Mouse (Mus musculus) hindbrain, embryonic 14.5 days (tissue): ENCODE data around the gene Ube2h. TPM values are rescaled to one million over a fixed set of nuclear protein-coding genes. Genes with fewer than 3 reads are reported as not detected.
"Not testable (repeated sequence)": the region's sequence is repeated elsewhere in the genome, so short reads cannot be mapped to it uniquely, and the experiment has no call there.

ENCODE experiments used
- ATAC-seq: fragments of 200-750 bp; cut with Nextera tagmentation; 2 replicates; pipeline ENCODE4 v1.8.0; 2017; ENCODE audit warnings: moderate number of reproducible peaks, mild to moderate bottlenecking, moderate TSS enrichment, moderate library complexity; ENCODE audit not compliant: low FRiP score
- DNase-seq: peaks from one replicate; pipeline ENCODE4 v3.0.0-alpha.2; 2015; ENCODE audit warnings: low spot score
- H3K27ac ChIP-seq: fragments of 300-500 bp; sonication (generic); 2 replicates; pipeline ENCODE4 v1.5.1; 2014; ENCODE audit warnings: mild to moderate bottlenecking, moderate library complexity
- H3K27me3 ChIP-seq: fragments of 300-500 bp; sonication (generic); 2 replicates; pipeline ENCODE4 v1.6.1; 2014; ENCODE audit warnings: mild to moderate bottlenecking, low read length, mixed read lengths; ENCODE audit not compliant: control insufficient read depth, insufficient read depth
- H3K36me3 ChIP-seq: fragments of 300-500 bp; sonication (generic); replicated peaks from 2 replicates; pipeline ENCODE4 v1.6.1; 2014; ENCODE audit not compliant: control insufficient read depth, insufficient read depth
- H3K4me1 ChIP-seq: fragments of 300-500 bp; sonication (generic); replicated peaks from 2 replicates; pipeline ENCODE4 v1.6.1; 2014; ENCODE audit warnings: antibody characterized with exemption, low read length, mixed read lengths; ENCODE audit not compliant: control insufficient read depth, insufficient read depth
- H3K4me2 ChIP-seq: fragments of 300-500 bp; sonication (generic); replicated peaks from 2 replicates; pipeline ENCODE4 v1.6.1; 2014; ENCODE audit warnings: mild to moderate bottlenecking, moderate library complexity
- H3K4me3 ChIP-seq: fragments of 300-500 bp; sonication (generic); replicated peaks from 2 replicates; pipeline ENCODE4 v1.5.1; 2014; ENCODE audit warnings: mild to moderate bottlenecking, low read length
- H3K9ac ChIP-seq: fragments of 300-500 bp; sonication (generic); 2 replicates; pipeline ENCODE4 v1.6.1; 2014
- H3K9me3 ChIP-seq: fragments of 300-500 bp; sonication (generic); 2 replicates; pipeline ENCODE4 v1.6.1; 2016; ENCODE audit warnings: low read length; ENCODE audit not compliant: control insufficient read depth
- WGBS: fragments of 180-500 bp; shearing (Covaris S2); extraction: QIAGEN DNeasy Blood & Tissue Kit; methylation state at CpG from one replicate; pipeline ENCODE4 v1.1.7; 2014; 5-methylcytosine and 5-hydroxymethylcytosine counted together
- polyA plus RNA-seq: library from polyadenylated mRNA; unstranded; fragments of >200 nt; fragmentation: Nextera tagmentation; extraction: Ambion mirVana; gene quantifications from 2 replicates; pipeline ENCODE4 v1.2.1, GENCODE M21; 2014

Gene Ube2h
- polyA plus RNA-seq, 1 experiment from 2014 or later = 69.4 TPM

DNA sequence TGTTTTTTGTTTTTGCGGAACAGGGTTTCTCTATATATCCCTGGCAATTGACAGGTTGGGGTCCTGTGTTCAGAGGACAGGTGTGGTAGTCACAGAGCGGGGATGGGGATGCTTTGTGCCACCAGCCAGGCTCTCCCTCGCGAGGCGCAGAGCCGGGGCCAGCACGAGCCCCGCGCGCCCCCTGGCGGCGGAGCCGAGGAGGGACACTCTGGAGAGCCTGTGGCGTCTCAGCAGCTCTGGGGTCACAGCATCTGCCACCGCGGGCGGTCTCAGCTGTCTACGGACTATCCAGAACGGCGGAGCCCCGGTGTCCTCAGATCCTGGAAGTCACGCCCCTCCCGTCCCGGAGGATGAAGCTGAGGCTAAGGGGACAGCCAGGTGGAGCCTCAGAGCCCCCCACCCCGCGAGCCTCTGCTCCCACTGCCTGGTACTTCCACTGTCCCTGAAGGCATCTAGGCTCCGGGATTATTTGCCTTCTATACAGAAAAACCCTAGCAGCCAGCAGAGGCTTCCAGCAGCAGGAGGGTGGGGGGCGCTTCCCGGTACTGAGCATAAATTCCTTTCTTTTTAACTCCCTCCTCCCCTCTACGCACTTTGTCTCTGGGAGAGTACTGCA is 98.6 kb downstream of the Ube2h start:
- DNase-seq = peak; percentile 79
- peak; percentile 82 for ATAC-seq
- Histone ChIP-seq H3K4me2 (peak overlapping the region; percentile 48), H3K27me3 (no peaks in the 10 kb centered on the region), H3K4me3 (peak overlapping the region; percentile 13), H3K27ac (no peak overlapping the region), H3K9ac (no peak overlapping the region), H3K9me3 (no peaks in the 10 kb centered on the region), H3K36me3 (no peaks in the 10 kb centered on the region), H3K4me1 (0 out of 2 replicates have a peak, but pooled peaks cover 4% of the 10 kb centered on the region)
- WGBS = 6% methylated on average over 30 of the region's 30 CpGs

DNA sequence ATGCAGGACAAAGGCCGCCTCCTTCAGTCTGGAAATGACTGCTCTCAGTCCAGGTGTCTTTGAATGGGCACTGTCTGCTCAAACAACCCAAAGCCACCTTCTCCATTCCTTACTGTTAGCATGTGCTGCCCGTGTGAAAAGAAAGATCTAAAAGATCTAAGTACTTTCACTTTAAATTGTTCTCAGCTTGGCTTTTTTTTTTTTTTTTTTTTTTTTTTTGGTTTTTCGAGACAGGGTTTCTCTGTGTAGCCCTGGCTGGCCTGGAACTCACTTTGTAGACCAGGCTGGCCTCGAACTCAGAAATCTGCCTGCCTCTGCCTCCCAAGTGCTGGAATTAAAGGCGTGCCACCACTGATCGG is 99.2 kb downstream of the Ube2h start:
- H3K4me2 ChIP-seq, H3K4me1 ChIP-seq, ATAC-seq, H3K36me3 ChIP-seq, H3K4me3 ChIP-seq, H3K27me3 ChIP-seq, H3K27ac ChIP-seq, H3K9me3 ChIP-seq, H3K9ac ChIP-seq, DNase-seq: not testable (repeated sequence)
- WGBS = 88% methylated on average over 5 of the region's 6 CpGs

DNA sequence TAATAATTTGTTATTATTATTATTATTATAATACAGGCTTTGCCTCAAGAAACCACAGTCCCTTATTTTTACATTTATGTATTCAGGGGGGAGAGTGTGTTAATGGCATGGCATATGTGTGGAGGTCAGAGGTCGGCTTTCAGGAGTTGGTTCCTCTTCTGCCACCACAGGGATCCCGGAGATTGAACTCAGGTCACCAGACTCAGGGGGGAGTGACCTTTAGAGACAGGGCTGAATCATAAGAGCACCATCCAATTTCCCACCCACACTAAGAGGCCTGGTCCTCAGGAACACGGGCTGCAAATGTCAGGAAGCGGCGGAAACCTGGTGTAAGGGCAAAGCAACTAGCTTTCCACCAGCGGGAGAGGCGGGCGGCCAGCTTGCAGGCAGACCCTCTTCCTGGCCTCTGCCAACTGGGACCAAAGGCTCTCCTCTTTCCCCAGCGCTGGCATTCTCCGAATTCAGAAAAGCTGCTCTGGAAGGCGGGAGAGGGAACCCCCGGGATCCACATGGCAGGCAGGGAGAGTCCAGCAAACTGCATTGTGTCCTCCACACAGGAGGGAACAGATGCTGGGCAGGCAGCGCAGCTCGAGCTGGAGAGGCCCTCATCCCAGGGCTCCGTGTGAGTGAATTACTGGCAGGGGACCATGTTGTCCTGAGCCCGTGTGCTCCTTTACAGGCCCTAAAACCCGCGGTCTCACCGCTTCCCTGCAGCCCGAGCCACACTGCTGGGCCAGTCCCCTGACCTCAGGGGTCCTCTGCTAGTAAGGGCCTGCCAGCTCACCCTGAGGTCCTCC is 99.8 kb downstream of the Ube2h start:
- DNase-seq = no peak

DNA sequence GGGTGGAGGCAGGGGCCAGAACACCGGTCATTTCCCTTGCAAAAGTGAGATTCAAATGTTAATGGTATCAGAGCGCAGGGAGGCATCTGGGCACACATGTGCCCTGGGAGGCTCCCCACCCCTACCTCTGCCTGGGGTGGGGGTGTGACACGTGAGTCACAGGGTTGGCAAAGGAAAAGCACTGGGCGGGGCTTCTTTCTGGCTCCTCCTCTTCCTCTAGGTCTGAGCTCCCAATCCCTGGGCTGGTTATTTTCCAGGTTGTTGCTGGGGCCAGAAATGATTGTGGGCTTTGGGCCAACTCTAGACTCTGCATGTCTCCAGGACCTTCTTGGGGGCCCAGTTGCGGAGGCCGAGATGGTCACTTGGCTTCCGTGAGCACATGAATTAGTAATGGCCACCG is 108.2 kb downstream of the Ube2h start:
- ATAC-seq (no peak), DNase-seq (no peak)
- Histone ChIP-seq H3K9ac (no peak overlapping the region), H3K27me3 (no peaks in the 10 kb centered on the region), H3K27ac (no peak overlapping the region), H3K9me3 (no peaks in the 10 kb centered on the region), H3K36me3 (no peaks in the 10 kb centered on the region), H3K4me2 (no peak overlapping the region), H3K4me1 (no peaks in the 10 kb centered on the region), H3K4me3 (no peak overlapping the region)
- 74% methylated on average over 8 of the region's 8 CpGs for WGBS

More for the DNA sequence above, 99.8 kb downstream of the Ube2h start:
- H3K4me1 ChIP-seq = 0 out of 2 replicates have a peak, but pooled peaks cover 4% of the 10 kb centered on the region
- no peak overlapping the region for H3K4me3 ChIP-seq
- no peak overlapping the region for H3K4me2 ChIP-seq
- H3K9me3 ChIP-seq = no peaks in the 10 kb centered on the region
- H3K27ac ChIP-seq = no peak overlapping the region
- no peaks in the 10 kb centered on the region for H3K27me3 ChIP-seq
- H3K36me3 ChIP-seq = no peaks in the 10 kb centered on the region
- WGBS = 42% methylated on average over 20 of the region's 20 CpGs
- H3K9ac ChIP-seq = no peak overlapping the region
- no peak for ATAC-seq

DNA sequence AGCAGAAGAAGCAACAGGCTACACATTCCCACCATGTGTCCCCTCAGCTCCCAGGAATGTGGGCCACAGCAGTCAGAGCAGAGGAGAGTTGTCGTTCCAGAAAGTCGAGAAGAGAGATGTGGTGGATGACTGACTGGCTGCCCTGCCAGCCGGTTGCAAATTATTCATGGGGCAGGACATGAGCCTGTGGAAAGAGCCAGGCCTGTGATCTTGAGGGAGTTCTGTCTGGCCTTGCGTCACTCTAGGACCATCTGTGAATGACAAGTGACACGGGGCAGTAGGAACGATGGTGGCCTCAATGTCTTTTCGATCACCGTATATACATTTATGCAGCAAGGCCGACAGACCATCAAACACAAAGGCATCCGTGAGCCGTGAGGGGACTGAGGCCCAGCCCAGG is 108.7 kb downstream of the Ube2h start:
- Histone ChIP-seq H3K4me1 (no peaks in the 10 kb centered on the region), H3K4me2 (no peak overlapping the region), H3K36me3 (no peaks in the 10 kb centered on the region), H3K4me3 (no peak overlapping the region), H3K27me3 (no peaks in the 10 kb centered on the region), H3K9me3 (no peaks in the 10 kb centered on the region), H3K27ac (no peak overlapping the region), H3K9ac (no peak overlapping the region)
- ATAC-seq (no peak), DNase-seq (no peak)
- WGBS = 78% methylated on average over 11 of the region's 11 CpGs

DNA sequence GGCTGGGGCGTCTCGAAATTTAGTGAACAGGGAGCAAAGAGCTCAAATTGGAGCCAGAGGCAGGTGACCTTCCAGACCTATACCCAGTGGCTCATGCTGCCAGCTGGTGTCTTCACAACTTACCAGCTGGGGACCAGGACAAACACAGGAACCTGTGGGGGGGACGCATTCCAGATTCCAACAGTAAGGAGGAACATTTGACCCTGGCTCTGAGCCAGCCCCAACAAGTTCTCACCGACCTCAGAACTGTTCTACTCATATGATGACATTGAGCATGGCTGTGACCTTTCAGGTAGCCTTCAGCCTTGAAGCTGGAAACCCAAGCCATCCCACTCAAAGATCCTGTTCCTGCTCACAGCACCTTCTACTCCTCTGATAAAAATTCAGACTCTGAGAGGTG is 120.7 kb downstream of the Ube2h start:
- no peak overlapping the region for H3K4me2 ChIP-seq
- peaks cover 3% of the 10 kb centered on the region; the same call in 1 of the 2 replicates for H3K9me3 ChIP-seq
- DNase-seq (no peak), ATAC-seq (no peak)
- no peak overlapping the region for H3K27ac ChIP-seq
- no peaks in the 10 kb centered on the region for H3K4me1 ChIP-seq
- H3K9ac ChIP-seq = no peak overlapping the region
- 79% methylated on average over 4 of the region's 4 CpGs for WGBS
- peaks cover 42% of the 10 kb centered on the region for H3K27me3 ChIP-seq
- no peaks in the 10 kb centered on the region for H3K36me3 ChIP-seq
- no peak overlapping the region for H3K4me3 ChIP-seq

DNA sequence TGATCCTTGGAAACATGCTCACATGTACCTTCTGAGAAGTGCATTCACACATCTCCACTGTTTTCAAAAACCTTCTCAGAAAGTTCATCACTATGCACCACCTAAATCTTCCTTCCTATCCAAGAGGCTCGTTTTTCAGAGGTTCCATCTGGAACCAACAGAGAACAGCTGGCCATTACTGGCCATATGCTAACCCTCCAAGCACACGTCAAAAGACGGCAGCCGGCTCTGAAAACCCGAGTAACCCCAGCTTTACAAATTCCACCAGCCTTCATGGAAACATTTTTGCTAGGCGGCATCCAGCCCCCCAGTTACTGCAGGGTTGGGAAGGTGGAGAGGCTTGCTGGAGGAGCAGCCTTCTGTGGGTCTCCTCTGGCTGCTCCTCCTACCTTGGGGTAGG is 122.3 kb downstream of the Ube2h start:
- peaks cover 3% of the 10 kb centered on the region; the same call in 1 of the 2 replicates for H3K9me3 ChIP-seq
- no peak overlapping the region for H3K27ac ChIP-seq
- H3K36me3 ChIP-seq = no peaks in the 10 kb centered on the region
- ATAC-seq (no peak), DNase-seq (no peak)
- no peaks in the 10 kb centered on the region for H3K4me1 ChIP-seq
- H3K27me3 ChIP-seq = peaks cover 56% of the 10 kb centered on the region
- 59% methylated on average over 6 of the region's 6 CpGs for WGBS
- no peak overlapping the region for H3K9ac ChIP-seq
- no peak overlapping the region for H3K4me3 ChIP-seq
- H3K4me2 ChIP-seq = no peak overlapping the region

DNA sequence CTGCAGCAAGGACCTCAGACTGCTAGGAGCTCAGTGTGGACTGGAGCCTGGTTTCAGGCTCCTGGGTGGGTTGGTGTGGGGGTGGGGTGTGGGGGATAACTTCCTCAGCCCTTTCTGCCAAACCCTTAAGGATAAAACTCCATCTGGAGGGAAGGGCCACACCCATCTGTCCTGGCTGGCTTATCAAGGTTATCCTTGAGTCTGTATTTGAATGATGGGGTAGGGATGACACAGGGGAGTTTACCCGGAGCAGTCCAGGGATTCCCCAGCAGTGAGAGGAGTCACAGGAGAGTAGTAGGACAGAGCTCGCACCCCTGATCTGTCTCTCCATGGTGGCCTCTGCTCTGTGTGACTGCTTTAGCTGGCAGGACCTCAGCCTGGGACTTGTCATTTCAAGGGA is 124.0 kb downstream of the Ube2h start:
- ATAC-seq (0 out of 2 replicates have a peak, but pooled peaks have one; percentile 28), DNase-seq (no peak)
- 22% methylated on average over 2 of the region's 2 CpGs for whole genome bisulfite sequencing
- Histone ChIP-seq H3K4me1 (peaks cover 7% of the 10 kb centered on the region; the same call in 1 of the 2 replicates), H3K4me2 (no peak overlapping the region), H3K36me3 (no peaks in the 10 kb centered on the region), H3K4me3 (no peak overlapping the region), H3K27ac (no peak overlapping the region), H3K27me3 (peaks cover 74% of the 10 kb centered on the region), H3K9ac (no peak overlapping the region), H3K9me3 (peaks cover 3% of the 10 kb centered on the region; the same call in 1 of the 2 replicates)

DNA sequence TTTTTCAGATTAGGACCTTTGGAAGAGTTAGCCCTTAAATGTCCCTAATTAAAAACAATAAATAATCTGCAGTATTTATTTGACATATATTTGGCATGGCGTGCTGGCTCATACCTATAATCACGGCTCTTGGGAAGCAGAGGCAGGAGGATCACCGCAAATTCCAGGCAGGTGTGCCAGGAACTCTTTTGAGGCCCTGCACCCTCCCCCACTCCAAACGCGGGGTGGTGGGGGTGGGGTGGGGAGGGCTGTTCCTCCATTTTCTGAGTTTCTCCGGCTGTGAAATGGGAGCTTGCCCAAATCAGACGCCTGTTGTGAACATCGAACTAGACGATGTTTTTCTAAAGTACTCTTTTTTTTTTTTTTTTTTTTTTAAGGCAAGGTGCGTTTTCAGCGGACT is 125.3 kb downstream of the Ube2h start:
- no peak overlapping the region for H3K4me2 ChIP-seq

More for the DNA sequence above, 125.3 kb downstream of the Ube2h start:
- 24% methylated on average over 11 of the region's 11 CpGs for WGBS
- Histone ChIP-seq H3K27ac (no peak overlapping the region), H3K36me3 (no peaks in the 10 kb centered on the region), H3K9me3 (peaks cover 3% of the 10 kb centered on the region; the same call in 1 of the 2 replicates), H3K9ac (no peak overlapping the region), H3K4me1 (peaks cover 10% of the 10 kb centered on the region; the same call in 1 of the 2 replicates), H3K4me3 (no peak overlapping the region), H3K27me3 (peaks cover 85% of the 10 kb centered on the region)
- DNase-seq (no peak), ATAC-seq (no peak)
